Mouse (Mus musculus) forelimb bud, embryonic 11.5 days (tissue): ENCODE data around the gene Pcyt1a.
A peak's percentile ranks its signal among the peaks of the same experiment; 100 is the strongest.
"Not testable (repeated sequence)": the region's sequence is repeated elsewhere in the genome, so short reads cannot be mapped to it uniquely, and the experiment has no call there.

Experiments used
- DNase-seq: peaks from one replicate; pipeline ENCODE4 v3.0.0-alpha.2; 2012; ENCODE audit warnings: low read depth, low spot score

The Pcyt1a gene

DNA sequence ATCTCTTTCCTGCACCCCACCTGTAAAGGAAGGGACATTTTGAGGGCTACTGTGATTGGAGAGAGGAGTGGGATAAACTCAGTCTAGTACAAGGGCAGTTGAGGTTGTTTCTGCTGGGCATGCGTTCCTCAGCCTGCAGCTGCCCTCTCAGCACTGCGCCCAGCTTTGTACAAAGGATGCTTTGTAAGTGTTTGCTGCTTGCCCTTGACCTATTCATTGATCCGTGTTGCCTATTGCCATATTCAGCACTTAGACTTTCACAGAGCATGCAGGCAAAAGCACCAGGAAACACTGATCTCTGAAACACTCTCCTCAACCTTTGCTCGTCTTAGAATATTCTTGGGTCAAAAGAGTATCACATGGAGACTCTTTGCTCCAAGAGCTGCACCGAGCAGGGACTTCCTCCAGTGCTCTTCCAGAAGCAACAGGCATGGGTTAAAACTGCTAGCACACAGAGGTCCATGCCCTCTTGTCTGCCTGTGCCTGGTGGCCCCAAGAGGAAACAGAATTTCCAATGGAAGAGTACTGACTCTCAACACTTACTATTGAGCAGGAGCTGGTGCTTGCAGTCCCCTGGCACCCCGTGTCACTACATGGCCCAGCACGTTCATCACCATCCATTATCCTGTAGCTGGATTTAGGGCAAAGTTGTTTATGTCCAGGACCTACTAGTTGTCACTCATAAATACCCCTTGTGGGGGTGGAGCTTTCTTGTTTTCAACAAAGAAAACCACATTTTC, 41.7 kb downstream of the Pcyt1a start:
- DNase-seq: no peak

- no peak for DNase-seq
These were observed 46.6 kb downstream of the Pcyt1a start for GRCm38 (mm10) chr16:32477315-32477714.

- DNase-seq: no peak
These were observed 48.7 kb downstream of the Pcyt1a start for GRCm38 (mm10) chr16:32479415-32479814.

DNA sequence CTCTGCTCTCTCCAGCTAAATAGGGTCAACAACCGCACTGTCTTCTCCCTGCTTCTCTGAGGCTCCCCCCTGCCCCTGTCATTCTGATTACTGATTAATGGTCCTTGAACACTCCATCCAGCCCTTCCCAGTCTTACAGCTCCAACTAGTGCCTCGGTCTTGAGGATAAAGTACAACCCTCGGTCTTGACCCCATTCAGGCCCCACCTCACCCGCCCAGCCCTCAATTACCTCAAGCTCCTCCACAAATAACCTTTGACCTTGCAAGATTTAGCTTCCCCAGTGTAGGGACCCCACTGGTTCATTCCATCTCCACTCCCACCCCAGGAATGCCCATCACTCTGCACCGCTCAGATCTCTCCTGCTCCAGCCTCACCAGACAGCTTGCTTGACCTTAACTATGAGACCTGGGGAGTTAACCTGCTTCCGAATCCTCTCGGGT, 53.7 kb downstream of the Pcyt1a start:
- DNase-seq: peak; percentile 14

DNA sequence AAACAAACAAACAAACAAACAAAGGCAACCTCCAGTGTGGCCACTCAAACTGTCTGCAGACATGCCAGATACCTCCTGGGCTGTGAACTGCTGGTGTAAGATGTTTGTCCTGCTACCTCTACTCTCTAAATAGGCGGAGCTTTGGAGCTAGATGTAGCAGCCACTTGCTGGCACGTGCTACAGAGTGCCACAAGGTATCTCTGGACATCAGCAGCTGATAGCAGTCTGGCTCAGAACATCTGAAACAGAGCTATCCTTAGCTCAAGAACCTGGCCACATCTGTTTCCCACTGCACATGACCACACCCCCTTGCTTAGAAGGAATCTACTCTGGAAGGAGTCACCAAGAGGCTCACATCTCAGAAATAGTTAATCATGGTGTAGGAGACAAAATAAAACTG, 54.5 kb downstream of the Pcyt1a start:
- no peak for DNase-seq

- DNase-seq: no peak
These were observed 55.3 kb downstream of the Pcyt1a start for GRCm38 (mm10) chr16:32486046-32486445.

GRCm38 (mm10) chr16:32487234-32488111, 56.8 kb downstream of the Pcyt1a start, which contains the start of gene Slc51a:
Gene Slc51a (minus strand): TSS chr16:32487879.
- no peak for DNase-seq

- no peak for DNase-seq
These were observed 58.2 kb downstream of the Pcyt1a start for GRCm38 (mm10) chr16:32488939-32489338.

GRCm38 (mm10) chr16:32494371-32494770, 63.6 kb downstream of the Pcyt1a start:
- DNase-seq: not testable (repeated sequence)

DNA sequence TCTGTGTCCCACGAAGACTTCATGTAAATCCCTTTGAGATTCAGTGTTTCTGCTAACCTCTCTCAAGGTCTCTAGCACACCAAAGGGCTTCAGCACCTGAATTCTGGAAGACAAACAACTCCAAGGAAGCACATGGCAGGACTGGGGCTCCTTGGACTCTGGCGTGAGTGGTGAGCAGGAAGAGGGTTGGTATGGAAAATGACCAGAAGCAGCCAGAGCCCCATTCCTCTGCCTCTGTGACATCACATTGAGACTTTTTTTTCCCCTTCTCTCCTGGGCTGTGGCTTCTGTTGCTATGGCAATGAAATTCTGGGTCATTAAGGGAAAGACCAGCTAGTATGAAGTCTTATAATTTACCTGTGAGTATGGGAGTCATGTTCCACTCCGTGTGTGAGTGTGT, 65.2 kb downstream of the Pcyt1a start, which contains the start of gene Zdhhc19:
Gene Zdhhc19 (plus strand): TSS at position 301 of the 400 bp plus-strand sequence.
- no peak for DNase-seq

GRCm38 (mm10) chr16:32498996-32499395, 68.3 kb downstream of the Pcyt1a start:
- DNase-seq: no peak

- DNase-seq: peak; percentile 88
These were observed 68.8 kb downstream of the Pcyt1a start for GRCm38 (mm10) chr16:32499430-32500037.

DNA sequence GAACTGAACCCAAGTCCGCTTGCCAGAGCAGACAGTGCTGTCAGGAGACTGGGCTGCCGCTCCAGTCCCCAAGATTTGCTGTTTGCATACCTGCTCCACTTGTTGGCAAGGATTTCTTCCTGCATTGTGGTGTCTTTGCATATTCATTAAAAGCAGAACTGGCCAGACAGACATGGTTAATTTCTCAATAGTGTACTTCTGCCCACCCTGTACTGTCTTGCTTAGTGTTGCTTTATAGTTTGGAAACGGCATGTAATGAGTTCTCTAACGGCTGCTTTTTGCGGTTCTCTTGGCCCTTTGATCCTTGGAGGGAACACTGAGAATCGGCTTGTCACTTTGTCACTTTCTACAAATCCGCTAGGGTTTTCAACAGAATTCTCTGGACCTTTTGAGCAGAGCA, 70.7 kb downstream of the Pcyt1a start:
- DNase-seq: no peak

- no peak for DNase-seq
These were observed 72.1 kb downstream of the Pcyt1a start for GRCm38 (mm10) chr16:32502621-32503335.

DNA sequence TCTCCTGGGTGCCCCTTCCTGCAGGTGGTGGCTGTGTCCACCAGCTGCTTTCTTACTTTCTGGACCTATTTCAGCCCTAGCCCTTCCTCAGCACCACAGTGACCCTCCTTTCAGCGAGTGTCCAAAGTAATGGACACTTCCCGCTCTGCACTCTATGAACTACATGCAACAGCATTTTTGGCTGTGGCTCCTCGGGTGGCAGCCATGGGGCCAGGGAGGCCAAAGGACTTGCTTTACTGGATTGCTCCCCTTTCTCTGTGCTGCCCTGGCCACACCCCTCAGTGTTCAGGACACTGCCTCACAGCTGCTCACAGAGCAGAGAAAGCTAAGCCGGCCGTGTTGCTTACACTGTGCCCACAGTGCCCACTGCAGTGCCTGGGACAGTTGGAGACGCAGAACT, 72.9 kb downstream of the Pcyt1a start:
- no peak for DNase-seq

DNA sequence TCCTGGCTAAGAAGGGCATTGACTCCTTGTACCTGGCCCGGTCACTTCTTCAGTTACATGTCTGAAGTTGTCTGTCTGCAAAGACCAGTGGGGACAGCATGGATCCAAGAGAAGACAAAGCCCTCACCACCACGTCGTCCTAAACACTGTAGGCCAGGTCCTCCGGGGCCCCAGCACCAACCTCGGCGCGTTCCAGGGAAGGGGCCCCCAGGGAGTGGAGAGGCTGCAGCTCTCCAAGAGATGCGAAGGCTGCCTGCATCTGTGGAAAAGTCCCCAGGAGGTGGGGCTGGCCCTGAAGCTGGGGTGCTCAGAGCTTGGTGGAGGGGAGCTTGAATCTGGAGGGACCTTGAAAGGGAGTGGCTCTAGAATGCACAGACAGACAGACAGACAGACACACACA, 75.6 kb downstream of the Pcyt1a start:
- DNase-seq: no peak

DNA sequence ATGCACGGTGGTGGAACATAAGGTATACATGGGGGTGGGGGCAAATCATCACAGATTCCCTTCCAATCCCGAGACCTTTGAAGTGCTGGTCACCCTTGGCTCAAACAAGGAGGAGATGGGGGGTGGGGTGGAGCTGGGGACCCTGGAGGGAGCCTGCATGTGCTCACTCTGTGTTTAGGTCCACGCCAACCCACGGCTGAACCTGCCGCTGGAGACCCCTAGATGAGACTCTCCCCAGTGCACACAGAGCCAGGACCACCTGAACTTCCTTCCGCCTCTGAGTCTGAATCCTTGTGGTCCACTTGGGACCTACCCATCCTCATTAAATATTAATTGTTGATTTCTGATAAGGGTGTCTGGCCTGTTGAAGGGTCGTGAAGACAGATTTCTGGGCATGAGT, 76.1 kb downstream of the Pcyt1a start:
- no peak for DNase-seq

DNA sequence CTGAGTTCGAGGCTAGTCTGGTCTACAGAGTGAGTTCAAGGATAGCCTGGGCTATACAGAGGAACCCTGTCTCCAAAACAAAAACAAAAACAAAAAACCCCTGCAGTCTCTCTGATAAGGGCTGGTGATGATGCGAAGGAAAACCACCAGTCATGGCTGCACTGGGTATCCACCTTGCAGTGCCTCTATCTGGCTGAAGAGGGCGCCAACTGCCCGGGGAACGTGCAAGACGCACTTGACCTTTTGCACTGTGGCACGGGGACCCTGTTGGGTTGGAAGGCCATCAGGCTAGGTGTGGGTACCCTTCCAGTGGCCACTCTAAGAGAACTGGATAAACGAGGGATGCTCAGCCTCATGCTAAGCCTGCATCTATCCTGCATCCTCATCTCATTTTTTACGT, 76.7 kb downstream of the Pcyt1a start:
- peak; percentile 48 for DNase-seq

DNA sequence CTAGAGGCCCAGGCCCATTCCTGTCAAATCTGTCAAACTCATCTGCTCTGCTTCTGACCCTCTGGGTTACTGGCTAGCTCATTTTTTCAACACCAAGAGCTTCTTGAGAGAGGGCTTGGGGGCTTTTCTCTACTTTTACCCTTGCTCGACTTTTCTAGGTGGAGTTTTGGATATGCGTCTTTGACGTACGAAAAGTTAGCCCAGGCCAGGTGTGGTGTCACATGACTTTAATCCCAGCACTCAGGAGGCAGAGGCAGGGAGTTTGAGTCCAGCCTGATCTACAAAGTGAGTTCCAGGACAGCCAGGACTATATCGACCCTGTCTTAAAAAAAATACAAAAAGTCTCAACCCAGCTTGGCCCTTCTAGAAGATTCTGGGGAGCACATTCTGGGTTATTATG, 77.3 kb downstream of the Pcyt1a start:
- no peak for DNase-seq

DNA sequence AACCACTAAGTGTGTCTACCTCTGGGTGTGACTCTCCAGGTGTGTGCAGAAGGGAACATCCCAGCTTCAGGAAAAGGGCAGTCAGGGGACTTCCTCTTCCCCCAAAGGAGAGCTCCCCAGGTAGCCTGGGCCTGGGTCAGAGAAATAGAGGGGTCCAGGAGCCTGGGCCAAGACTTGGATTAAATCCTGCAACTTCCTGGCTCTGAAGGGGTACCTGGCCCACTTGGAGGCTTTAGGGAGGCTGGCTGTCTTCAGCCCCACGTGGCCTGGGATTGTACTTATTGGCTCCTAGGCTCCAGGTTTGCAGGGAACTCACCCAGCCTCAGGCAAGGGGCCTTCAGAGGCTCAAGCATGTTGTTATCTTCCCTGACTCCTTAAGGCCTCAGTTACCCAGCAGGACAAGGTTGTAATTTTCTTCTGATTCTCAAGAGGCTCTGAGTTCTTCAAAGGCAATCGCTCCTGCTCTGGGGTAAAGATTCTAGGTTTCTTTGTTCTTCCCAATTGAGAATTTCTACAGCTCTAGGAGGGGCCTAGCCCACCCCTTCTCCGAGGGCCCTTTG, 77.9 kb downstream of the Pcyt1a start:
- DNase-seq: no peak
